Mouse (Mus musculus) liver, embryonic 14.5 days (tissue): ENCODE results near the gene Hadha. TPM values are rescaled to one million over a fixed set of nuclear protein-coding genes. Genes with fewer than 3 reads are reported as not detected.

Experiments
- ATAC-seq: fragments of 200-750 bp; cut with Nextera tagmentation; 2 replicates; pipeline ENCODE4 v1.8.0; 2017; ENCODE audit warnings: moderate number of reproducible peaks, mild to moderate bottlenecking, moderate library complexity; ENCODE audit not compliant: insufficient read depth
- DNase-seq, 3 experiments: peaks; one replicate each; pipeline ENCODE4 v3.0.0-alpha.2; 2012 to 2013; ENCODE audit warnings: low read depth in 3 of 3, low spot score in 3 of 3
- H3K27ac ChIP-seq: fragments of 300-500 bp; sonication (generic); 2 replicates; pipeline ENCODE4 v1.5.1; 2014; ENCODE audit warnings: moderate library complexity, mild to moderate bottlenecking, control low read depth, inconsistent platforms
- H3K27me3 ChIP-seq: fragments of 300-500 bp; sonication (generic); 2 replicates; pipeline ENCODE4 v1.6.1; 2014; ENCODE audit warnings: mild to moderate bottlenecking, low read length, moderate library complexity; ENCODE audit not compliant: control insufficient read depth, insufficient read depth
- H3K36me3 ChIP-seq: fragments of 300-500 bp; sonication (generic); replicated peaks from 2 replicates; pipeline ENCODE4 v1.6.1; 2014; ENCODE audit warnings: low read depth; ENCODE audit not compliant: control insufficient read depth, insufficient read depth
- H3K4me1 ChIP-seq, 2 experiments: fragments of 200-500 bp in 1 of 2; fragments of 300-500 bp in 1 of 2; sonication (generic) in 1 of 2; replicated peaks; 2 replicates each; pipeline ENCODE4 v1.6.1; 2012 to 2014; ENCODE audit warnings: antibody characterized with exemption in 1 of 2, inconsistent platforms in 1 of 2, low read length in 1 of 2; ENCODE audit not compliant: control insufficient read depth in 2 of 2, insufficient read depth in 2 of 2
- H3K4me2 ChIP-seq: fragments of 300-500 bp; sonication (generic); 2 replicates; pipeline ENCODE4 v1.6.1; 2014; ENCODE audit warnings: low read depth, mild to moderate bottlenecking, control low read depth, moderate library complexity
- H3K4me3 ChIP-seq, 2 experiments: fragments of 200-500 bp in 1 of 2; fragments of 300-500 bp in 1 of 2; sonication (generic) in 1 of 2; 2 replicates each; pipeline ENCODE4 v1.5.1; 2012 to 2014; ENCODE audit warnings: low read depth in 2 of 2, low read length in 2 of 2, mild to moderate bottlenecking in 2 of 2, control low read depth in 1 of 2, inconsistent platforms in 1 of 2, moderate library complexity in 1 of 2; ENCODE audit not compliant: insufficient read depth in 1 of 2
- H3K9ac ChIP-seq: fragments of 300-500 bp; sonication (generic); replicated peaks from 2 replicates; pipeline ENCODE4 v1.6.1; 2014; ENCODE audit warnings: mild to moderate bottlenecking, control low read depth, moderate library complexity
- H3K9me3 ChIP-seq: fragments of 300-500 bp; sonication (generic); 2 replicates; pipeline ENCODE4 v1.6.1; 2016; ENCODE audit warnings: low read length, mixed read lengths; ENCODE audit not compliant: control insufficient read depth
- CTCF ChIP-seq: IDR thresholded peaks from 2 replicates; pipeline ENCODE4 v1.5.1; 2016; ENCODE audit warnings: antibody characterized with exemption, low read depth, control low read depth
- EP300 ChIP-seq: IDR thresholded peaks from 2 replicates; pipeline ENCODE4 v1.6.1; 2016; ENCODE audit warnings: antibody characterized with exemption, low read depth
- WGBS: fragments of 180-500 bp; shearing (Covaris S2); extraction: QIAGEN DNeasy Blood & Tissue Kit; methylation state at CpG from one replicate; pipeline ENCODE4 v1.1.7; 2014; ENCODE audit not compliant: insufficient replicate concordance; 5-methylcytosine and 5-hydroxymethylcytosine counted together
- polyA plus RNA-seq, 2 experiments: library from polyadenylated mRNA; depleted of rRNA in 1 of 2; stranded (reverse) in 1 of 2; unstranded in 1 of 2; fragments of >200 nt; fragmentation: Nextera tagmentation in 1 of 2; extraction: Ambion mirVana in 1 of 2; gene quantifications; 2 replicates each; pipeline versions ENCODE4 v1.2.1 to v1.2.3; 2012 to 2014

The Hadha gene
- polyA plus RNA-seq, 2 experiments = 40.0 to 73.9 TPM

GRCm38 (mm10) chr5:30110371-30111060 is 44.4 kb downstream of the Hadha start:
- ATAC-seq (no peak), DNase-seq (no peak)
- 17% methylated on average over 22 of the region's 22 CpGs for WGBS
- peaks cover 0 to 6% of the 10 kb centered on the region in 2 experiments; a peak in 2 of 4 replicates for H3K4me1 ChIP-seq
- H3K36me3 ChIP-seq = no peaks in the 10 kb centered on the region
- H3K9ac ChIP-seq = no peak overlapping the region
- no peak overlapping the region for H3K27ac ChIP-seq
- H3K4me3 ChIP-seq = no peak overlapping the region
- TF ChIP-seq CTCF (no peak), EP300 (no peak)
- peaks cover 81% of the 10 kb centered on the region for H3K27me3 ChIP-seq
- peak overlapping the region; percentile 30 for H3K4me2 ChIP-seq
- H3K9me3 ChIP-seq = no peaks in the 10 kb centered on the region

GRCm38 (mm10) chr5:30109899-30110298 is 45.1 kb downstream of the Hadha start:
- peaks cover 0 to 6% of the 10 kb centered on the region in 2 experiments; a peak in 2 of 4 replicates for H3K4me1 ChIP-seq
- ATAC-seq = no peak
- no peak for DNase-seq
- no peak overlapping the region for H3K27ac ChIP-seq
- no peak overlapping the region for H3K9ac ChIP-seq
- peaks cover 84% of the 10 kb centered on the region for H3K27me3 ChIP-seq
- no peak overlapping the region for H3K4me2 ChIP-seq
- WGBS = 53% methylated on average over 2 of the region's 2 CpGs
- H3K4me3 ChIP-seq = no peak overlapping the region
- no peaks in the 10 kb centered on the region for H3K36me3 ChIP-seq
- no peaks in the 10 kb centered on the region for H3K9me3 ChIP-seq
- TF ChIP-seq EP300 (no peak), CTCF (no peak)

GRCm38 (mm10) chr5:30108233-30108632 is 46.7 kb downstream of the Hadha start:
- Histone ChIP-seq H3K4me3 (no peak overlapping the region), H3K27ac (no peak overlapping the region), H3K36me3 (no peaks in the 10 kb centered on the region), H3K9ac (no peak overlapping the region), H3K4me2 (no peak overlapping the region), H3K4me1 (peaks cover 0 to 6% of the 10 kb centered on the region in 2 experiments; a peak in 2 of 4 replicates), H3K27me3 (peaks cover 84% of the 10 kb centered on the region), H3K9me3 (no peaks in the 10 kb centered on the region)
- no peak for TF ChIP-seq CTCF
- no peak for TF ChIP-seq EP300
- ATAC-seq (no peak), DNase-seq (no peak)
- 67% methylated on average over 6 of the region's 6 CpGs for WGBS

- Histone ChIP-seq H3K27ac (no peak overlapping the region), H3K4me2 (no peak overlapping the region), H3K4me1 (peaks cover 0 to 6% of the 10 kb centered on the region in 2 experiments; a peak in 2 of 4 replicates), H3K9me3 (no peaks in the 10 kb centered on the region), H3K36me3 (no peaks in the 10 kb centered on the region), H3K9ac (no peak overlapping the region), H3K4me3 (no peak overlapping the region), H3K27me3 (peaks cover 79% of the 10 kb centered on the region)
- DNase-seq (no peak), ATAC-seq (no peak)
- TF ChIP-seq EP300 (no peak), CTCF (no peak)
- WGBS = 18% methylated on average over 5 of the region's 5 CpGs
Observed at GRCm38 (mm10) chr5:30107611-30108041, 47.3 kb downstream of the Hadha start.

GRCm38 (mm10) chr5:30107186-30107585 is 47.8 kb downstream of the Hadha start:
- 13% methylated on average over 7 of the region's 7 CpGs for WGBS
- Histone ChIP-seq H3K9ac (no peak overlapping the region), H3K27ac (no peak overlapping the region), H3K27me3 (peaks cover 74% of the 10 kb centered on the region), H3K36me3 (no peaks in the 10 kb centered on the region), H3K9me3 (no peaks in the 10 kb centered on the region), H3K4me2 (no peak overlapping the region), H3K4me1 (peaks cover 0 to 6% of the 10 kb centered on the region in 2 experiments; a peak in 2 of 4 replicates), H3K4me3 (no peak overlapping the region)
- DNase-seq = no peak
- TF ChIP-seq CTCF (no peak), EP300 (no peak)
- ATAC-seq = no peak
